Mouse (Mus musculus): ENCODE measurements at regions not wholly inside any gene's neighbourhood (a gene's known extent, or its start where the extent isn't known, plus 50 kb on each side); places are given as distances from the start of the nearest gene placed in this dataset.

- ATAC-seq (no peak), DNase-seq (ENCODE audit: low spot score) (peak; percentile 19)
- H3K27me3 ChIP-seq (ENCODE audit: insufficient read depth, low read length): no peaks in the 10 kb centered on the region
- no peak overlapping the region for H3K9ac ChIP-seq (replicated peaks; ENCODE audit: low read length)
- no peak overlapping the region for H3K4me2 ChIP-seq (ENCODE audit: low read depth, low read length)
- no peaks in the 10 kb centered on the region for H3K36me3 ChIP-seq (ENCODE audit: insufficient read depth, low read length)
- H3K27ac ChIP-seq: no peak overlapping the region
- H3K4me3 ChIP-seq (ENCODE audit: low read length): no peak overlapping the region
- H3K4me1 ChIP-seq (ENCODE audit: insufficient read depth, low read length): no peaks in the 10 kb centered on the region
- H3K9me3 ChIP-seq (ENCODE audit: low read length): no peaks in the 10 kb centered on the region
- TF ChIP-seq CTCF (IDR thresholded peaks at IDR 0.05; ENCODE audit: low read depth): no peak
- 77% methylated on average over 6 of the region's 6 CpGs for WGBS
Measured at GRCm38 (mm10) chr16:46331336-46331735, 167.0 kb downstream of the Nectin3 start.

GRCm38 (mm10) chr16:46299079-46299721 lies 144.3 kb upstream of the Gm4737 start:
- no peaks in the 10 kb centered on the region for H3K4me1 ChIP-seq (ENCODE audit: insufficient read depth, low read length)
- H3K27ac ChIP-seq: no peak overlapping the region
- no peak overlapping the region for H3K4me3 ChIP-seq (ENCODE audit: low read length)
- WGBS: 83% methylated on average over 3 of the region's 3 CpGs
- ATAC-seq: no peak
- TF ChIP-seq CTCF (IDR thresholded peaks at IDR 0.05; ENCODE audit: low read depth): no peak
- H3K9me3 ChIP-seq (ENCODE audit: low read length): no peaks in the 10 kb centered on the region
- no peak overlapping the region for H3K4me2 ChIP-seq (ENCODE audit: low read depth, low read length)
- H3K9ac ChIP-seq (replicated peaks; ENCODE audit: low read length): no peak overlapping the region
- H3K27me3 ChIP-seq (ENCODE audit: insufficient read depth, low read length): no peaks in the 10 kb centered on the region
- no peaks in the 10 kb centered on the region for H3K36me3 ChIP-seq (ENCODE audit: insufficient read depth, low read length)
- DNase-seq (ENCODE audit: low spot score): no peak

- ATAC-seq: no peak
- no peaks in the 10 kb centered on the region for H3K4me1 ChIP-seq (ENCODE audit: insufficient read depth, low read length)
- no peak overlapping the region for H3K4me3 ChIP-seq (ENCODE audit: low read length)
- DNase-seq (ENCODE audit: low spot score): peak; percentile 56
- no peaks in the 10 kb centered on the region for H3K36me3 ChIP-seq (ENCODE audit: insufficient read depth, low read length)
- TF ChIP-seq CTCF (IDR thresholded peaks at IDR 0.05; ENCODE audit: low read depth): no peak
- H3K27ac ChIP-seq: no peak overlapping the region
- WGBS: 75% methylated on average over 2 of the region's 2 CpGs
- no peaks in the 10 kb centered on the region for H3K9me3 ChIP-seq (ENCODE audit: low read length)
- H3K27me3 ChIP-seq (ENCODE audit: insufficient read depth, low read length): no peaks in the 10 kb centered on the region
- no peak overlapping the region for H3K4me2 ChIP-seq (ENCODE audit: low read depth, low read length)
- no peak overlapping the region for H3K9ac ChIP-seq (replicated peaks; ENCODE audit: low read length)
Measured at GRCm38 (mm10) chr16:46297192-46297591, 142.3 kb upstream of the Gm4737 start.

GRCm38 (mm10) chr16:46296412-46296811 lies 141.5 kb upstream of the Gm4737 start:
- Histone ChIP-seq H3K4me2 (ENCODE audit: low read depth, low read length) (no peak overlapping the region), H3K4me3 (ENCODE audit: low read length) (no peak overlapping the region), H3K27ac (no peak overlapping the region), H3K4me1 (ENCODE audit: insufficient read depth, low read length) (no peaks in the 10 kb centered on the region), H3K36me3 (ENCODE audit: insufficient read depth, low read length) (no peaks in the 10 kb centered on the region), H3K9ac (replicated peaks; ENCODE audit: low read length) (no peak overlapping the region), H3K27me3 (ENCODE audit: insufficient read depth, low read length) (no peaks in the 10 kb centered on the region), H3K9me3 (ENCODE audit: low read length) (no peaks in the 10 kb centered on the region)
- ATAC-seq (no peak), DNase-seq (ENCODE audit: low spot score) (no peak)
- WGBS: 47% methylated on average over 2 of the region's 2 CpGs
- no peak for TF ChIP-seq CTCF (IDR thresholded peaks at IDR 0.05; ENCODE audit: low read depth)

GRCm38 (mm10) chr16:46293831-46294230 lies 139.0 kb upstream of the Gm4737 start:
- Histone ChIP-seq H3K9me3 (ENCODE audit: low read length) (no peaks in the 10 kb centered on the region), H3K4me3 (ENCODE audit: low read length) (no peak overlapping the region), H3K4me2 (ENCODE audit: low read depth, low read length) (no peak overlapping the region), H3K36me3 (ENCODE audit: insufficient read depth, low read length) (no peaks in the 10 kb centered on the region), H3K27me3 (ENCODE audit: insufficient read depth, low read length) (no peaks in the 10 kb centered on the region), H3K27ac (no peak overlapping the region), H3K4me1 (ENCODE audit: insufficient read depth, low read length) (no peaks in the 10 kb centered on the region), H3K9ac (replicated peaks; ENCODE audit: low read length) (no peak overlapping the region)
- no peak for ATAC-seq
- 21% methylated on average over 1 of the region's 1 CpGs for WGBS
- DNase-seq (ENCODE audit: low spot score): no peak
- TF ChIP-seq CTCF (IDR thresholded peaks at IDR 0.05; ENCODE audit: low read depth): no peak

GRCm38 (mm10) chr16:46291067-46291833 lies 136.4 kb upstream of the Gm4737 start:
- WGBS: 25% methylated on average over 6 of the region's 6 CpGs
- Histone ChIP-seq H3K4me2 (ENCODE audit: low read depth, low read length) (no peak overlapping the region), H3K9me3 (ENCODE audit: low read length) (no peaks in the 10 kb centered on the region), H3K9ac (replicated peaks; ENCODE audit: low read length) (no peak overlapping the region), H3K4me3 (ENCODE audit: low read length) (no peak overlapping the region), H3K27me3 (ENCODE audit: insufficient read depth, low read length) (no peaks in the 10 kb centered on the region), H3K27ac (no peak overlapping the region), H3K4me1 (ENCODE audit: insufficient read depth, low read length) (no peaks in the 10 kb centered on the region), H3K36me3 (ENCODE audit: insufficient read depth, low read length) (no peaks in the 10 kb centered on the region)
- ATAC-seq (peak; percentile 24; the same call in 1 of the 2 replicates), DNase-seq (ENCODE audit: low spot score) (peak; percentile 32)
- no peak for TF ChIP-seq CTCF (IDR thresholded peaks at IDR 0.05; ENCODE audit: low read depth)

GRCm38 (mm10) chr16:46290199-46290598 lies 135.3 kb upstream of the Gm4737 start:
- ATAC-seq (peak; percentile 91), DNase-seq (ENCODE audit: low spot score) (peak; percentile 86)
- Histone ChIP-seq H3K27ac (no peak overlapping the region), H3K4me2 (ENCODE audit: low read depth, low read length) (no peak overlapping the region), H3K4me1 (ENCODE audit: insufficient read depth, low read length) (no peaks in the 10 kb centered on the region), H3K9me3 (ENCODE audit: low read length) (no peaks in the 10 kb centered on the region), H3K4me3 (ENCODE audit: low read length) (no peak overlapping the region), H3K9ac (replicated peaks; ENCODE audit: low read length) (no peak overlapping the region), H3K36me3 (ENCODE audit: insufficient read depth, low read length) (no peaks in the 10 kb centered on the region), H3K27me3 (ENCODE audit: insufficient read depth, low read length) (no peaks in the 10 kb centered on the region)
- TF ChIP-seq CTCF (IDR thresholded peaks at IDR 0.05; ENCODE audit: low read depth): no peak
- 19% methylated on average over 2 of the region's 2 CpGs for WGBS
